Mouse (Mus musculus): ENCODE measurements around the gene 1500009L16Rik. TPM values are rescaled to one million over a fixed set of nuclear protein-coding genes. Genes with fewer than 3 reads are reported as not detected.

1500009L16Rik gene
- total RNA-seq, 4 experiments from 2014 or later = 0.22 to 0.65 (median 0.38) TPM

DNA sequence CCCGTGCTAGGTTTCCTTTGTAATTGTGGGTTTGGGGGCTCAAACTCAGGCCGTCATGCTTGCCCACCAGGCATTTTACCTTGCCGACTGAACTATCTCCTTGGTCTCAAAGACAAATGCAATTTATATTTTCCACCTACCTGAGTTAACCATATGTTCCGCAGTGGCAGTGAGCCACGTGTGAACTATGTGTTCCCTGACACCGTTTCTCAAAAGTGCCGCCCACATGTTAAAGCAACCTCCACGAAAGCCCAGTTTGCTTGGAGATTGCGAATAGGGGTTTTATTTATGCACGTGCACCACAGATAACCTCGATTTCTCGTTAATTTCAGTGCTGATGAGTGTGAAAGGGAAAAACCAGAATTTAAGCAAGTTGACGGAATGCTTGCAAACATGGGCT, 36.1 kb downstream of the 1500009L16Rik start:
- no peak for DNase-seq (ENCODE audit: low spot score in 2 of 2)

DNA sequence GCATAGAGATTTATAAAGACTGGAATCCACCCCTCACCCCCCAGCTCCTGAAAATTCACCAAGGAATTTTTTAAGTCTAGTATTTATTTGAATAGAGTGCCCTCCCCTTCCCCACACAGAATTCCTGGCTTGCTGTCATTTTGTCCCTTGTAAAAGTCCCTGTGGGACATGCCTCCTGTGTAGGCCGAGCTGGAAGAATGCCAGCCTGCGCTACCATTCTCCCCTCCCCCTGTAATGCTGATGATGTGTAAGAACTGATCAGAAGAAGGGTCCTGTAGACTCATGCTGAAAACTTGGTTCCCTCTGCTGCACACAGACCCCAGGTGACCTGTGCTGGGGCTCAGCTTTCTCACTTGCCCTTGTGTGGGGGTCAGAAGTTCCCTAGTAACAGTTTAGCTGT, 37.9 kb downstream of the 1500009L16Rik start:
- no peak for DNase-seq (ENCODE audit: low spot score in 2 of 2)

DNA sequence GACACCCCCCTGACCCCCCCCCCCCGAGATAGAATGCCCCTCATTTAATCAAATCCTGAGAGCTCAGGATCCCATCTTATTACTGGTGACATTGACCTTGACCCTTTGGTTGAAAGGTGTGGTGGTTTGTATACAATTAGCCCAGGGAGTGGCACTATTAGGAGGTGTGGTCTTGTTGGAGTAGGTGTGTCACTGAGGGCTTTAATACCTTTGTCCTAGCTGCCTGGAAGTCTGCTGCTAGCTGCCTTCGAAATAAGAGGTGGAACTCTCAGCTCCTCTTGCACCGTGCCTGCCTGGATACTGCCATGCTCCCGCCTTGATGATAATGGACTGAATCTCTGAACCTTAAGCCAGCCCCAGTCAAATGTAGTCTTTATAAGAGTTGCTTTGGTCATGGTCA, 41.2 kb downstream of the 1500009L16Rik start:
- no peak for DNase-seq (ENCODE audit: low spot score in 2 of 2)

DNA sequence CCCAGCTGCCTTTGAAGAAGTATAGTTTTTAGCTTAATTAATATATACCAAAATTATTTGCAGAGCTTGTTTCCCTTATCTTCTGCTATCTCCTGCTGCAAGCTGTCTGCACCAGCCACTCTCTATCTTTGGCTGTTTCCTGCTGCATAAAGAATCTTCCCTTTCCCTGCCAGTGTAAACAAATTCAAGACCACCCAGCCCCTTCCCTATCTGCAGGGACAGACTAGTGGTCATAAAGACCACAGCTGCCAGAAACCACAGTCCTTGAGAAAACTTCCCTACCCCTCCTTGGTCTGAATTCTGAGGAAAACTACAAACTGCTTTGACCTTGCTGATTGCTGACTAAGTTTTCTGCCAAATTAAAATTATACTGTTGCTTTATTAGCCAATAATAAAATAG, 44.2 kb downstream of the 1500009L16Rik start:
- no peak for DNase-seq (ENCODE audit: low spot score in 2 of 2)

DNA sequence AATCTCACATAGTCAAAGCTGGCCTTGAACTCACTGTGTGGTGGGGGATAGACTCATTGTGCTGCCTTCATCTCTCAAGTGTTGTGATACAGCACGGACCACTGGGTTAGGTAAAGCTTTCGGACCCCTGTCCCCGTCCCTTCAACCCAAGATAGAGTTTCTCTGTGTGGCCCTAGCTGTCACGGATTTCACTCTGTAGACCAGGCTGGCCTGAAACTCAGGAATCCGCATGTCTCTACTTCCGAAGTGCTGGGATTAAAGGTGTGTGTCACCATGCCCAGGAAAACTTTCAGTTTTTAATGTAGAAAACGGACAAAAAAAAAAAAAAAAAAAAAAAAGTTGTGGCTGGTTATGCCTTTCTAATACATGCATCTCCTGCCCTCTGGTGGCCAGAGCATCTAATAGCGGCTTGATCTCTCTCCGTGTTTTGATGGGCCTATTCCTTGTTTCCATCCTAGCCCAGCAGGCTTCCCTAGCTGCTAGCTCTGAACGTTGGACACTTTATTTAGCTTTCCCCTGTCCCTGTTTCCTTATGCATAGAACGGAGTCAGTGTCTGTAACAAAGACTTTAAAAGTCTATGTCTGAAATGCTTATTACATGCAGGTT, 53.7 kb downstream of the 1500009L16Rik start:
- DNase-seq (ENCODE audit: low spot score in 2 of 2) = no peak

DNA sequence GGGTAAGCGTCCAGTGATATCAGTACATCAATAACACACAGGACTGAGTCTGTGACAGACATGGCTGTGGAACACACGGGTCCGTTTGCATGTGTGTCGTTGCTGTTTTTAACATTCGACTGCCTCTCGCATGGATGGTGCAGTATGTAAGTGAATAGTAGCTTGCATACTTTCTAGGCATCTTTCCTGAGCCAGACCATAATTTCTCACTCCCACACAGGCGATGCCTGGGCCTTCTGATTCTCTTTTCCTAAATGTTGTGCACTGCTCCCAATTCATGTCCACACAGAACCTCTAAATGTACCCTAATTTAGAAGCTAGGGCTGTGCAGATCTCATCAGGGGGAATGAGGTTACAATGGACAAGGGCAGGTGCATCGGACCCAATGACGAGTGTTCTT, 54.6 kb downstream of the 1500009L16Rik start:
- no peak for DNase-seq (ENCODE audit: low spot score in 2 of 2)

DNA sequence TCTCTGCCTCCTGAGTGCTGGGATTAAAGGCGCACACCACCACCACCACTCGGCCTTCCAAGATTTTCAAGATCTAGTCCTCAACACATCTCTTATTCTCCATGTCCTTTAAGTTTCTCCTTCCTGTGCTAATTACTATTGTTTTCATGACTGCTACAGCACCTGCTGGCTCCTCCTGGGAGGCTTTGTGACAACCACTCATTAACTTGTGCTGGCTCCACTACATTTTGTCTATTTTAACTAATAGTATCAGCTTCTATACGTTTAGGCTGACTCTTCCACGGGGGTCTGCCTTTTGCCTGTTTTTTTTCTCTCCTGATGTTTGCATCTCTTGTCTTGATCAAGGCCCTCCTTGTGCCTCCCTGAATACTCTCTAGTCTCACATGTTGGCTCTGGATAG, 59.2 kb downstream of the 1500009L16Rik start:
- no peak for DNase-seq (ENCODE audit: low spot score in 2 of 2)

DNA sequence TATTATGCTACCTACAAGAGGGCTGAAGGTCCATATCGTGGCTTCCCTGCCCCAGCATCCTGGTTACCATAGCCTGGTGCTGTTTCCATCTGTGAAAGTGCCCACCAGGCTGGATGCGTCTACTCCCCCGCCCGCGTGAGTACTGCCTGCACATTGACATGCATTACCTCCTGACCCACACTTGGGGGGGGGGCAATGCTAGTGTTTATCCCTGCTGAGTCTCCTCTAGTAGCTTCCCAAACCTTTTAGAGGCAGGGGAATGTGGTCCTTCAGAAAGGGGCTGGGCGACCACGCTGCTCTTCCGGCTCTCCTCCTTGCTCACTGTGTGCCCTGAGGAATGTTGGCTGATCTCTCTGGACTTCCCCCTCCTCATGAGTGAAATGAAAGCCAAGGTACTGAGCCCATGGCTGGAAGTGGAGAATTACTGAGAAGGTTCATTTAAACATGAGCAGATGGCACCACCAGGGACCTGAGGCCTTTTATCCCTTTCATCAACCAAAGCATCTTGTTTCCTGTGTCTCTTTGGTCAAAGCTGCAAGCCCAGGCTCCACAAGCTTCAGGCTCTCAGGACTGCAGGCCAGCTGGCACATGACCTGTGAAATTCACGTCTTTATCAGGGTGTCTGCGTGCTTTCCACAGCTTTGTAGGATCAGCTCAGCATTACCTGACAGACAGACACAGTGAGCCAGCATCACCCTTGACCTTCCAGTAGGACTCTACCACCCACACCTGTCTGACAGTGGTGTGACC, 59.9 kb downstream of the 1500009L16Rik start:
- no peak for DNase-seq (ENCODE audit: low spot score in 2 of 2)

DNA sequence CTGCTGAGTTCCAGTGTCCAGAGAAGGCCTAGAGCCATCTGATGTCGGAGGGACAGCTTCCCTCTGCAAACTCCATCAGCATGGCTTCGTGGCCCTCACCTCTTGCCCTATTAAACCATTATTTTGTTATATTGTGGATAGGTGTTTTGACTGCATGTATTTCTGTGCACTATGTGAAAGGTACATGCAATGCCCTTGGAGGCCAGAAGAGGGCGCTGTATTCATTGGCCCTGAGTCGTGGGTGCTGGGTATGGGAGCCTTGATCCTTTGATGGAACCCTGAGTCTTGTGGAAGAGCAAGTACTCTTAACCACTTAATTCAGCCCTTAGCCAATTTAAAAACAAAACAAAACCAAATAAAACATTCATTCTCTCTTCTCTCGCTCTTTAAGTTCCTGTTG, 62.3 kb downstream of the 1500009L16Rik start:
- DNase-seq (ENCODE audit: low spot score in 2 of 2) = no peak

DNA sequence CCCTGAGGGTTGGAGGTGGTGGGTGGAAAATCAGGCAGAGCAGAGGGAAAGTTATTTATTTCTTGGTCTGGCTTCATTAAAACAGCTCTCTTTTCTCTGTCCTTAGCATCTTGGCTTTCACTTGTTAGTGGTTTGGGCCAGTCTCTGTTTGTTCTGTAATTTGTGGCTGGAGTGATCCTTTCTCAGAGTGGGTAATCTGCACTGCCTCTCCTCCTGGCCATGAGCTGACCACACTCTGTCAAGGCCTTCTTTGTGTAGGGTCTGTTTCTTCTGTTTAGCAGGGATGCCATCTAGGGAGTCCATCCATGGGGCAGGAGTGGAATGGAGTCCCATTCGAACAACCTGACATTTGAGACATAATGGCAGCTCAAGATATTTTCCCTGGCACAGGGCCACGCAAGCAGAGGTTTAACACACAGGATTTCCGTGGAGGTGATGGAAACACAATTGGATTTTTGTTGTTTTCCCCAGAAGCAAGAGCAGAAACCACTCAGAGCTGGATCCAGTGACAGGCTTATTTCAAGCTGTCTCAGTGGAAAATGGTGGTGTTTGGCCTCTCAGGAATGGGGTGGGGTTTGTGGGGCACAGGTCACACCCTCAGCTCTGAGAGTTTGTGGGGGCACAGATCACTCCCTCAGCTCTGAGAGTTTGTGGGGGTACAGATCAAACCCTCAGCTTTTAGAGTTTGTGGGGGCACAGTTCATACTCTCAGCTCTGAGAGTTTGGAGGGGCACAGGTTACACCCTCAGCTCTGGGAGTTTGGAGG, 63.1 kb downstream of the 1500009L16Rik start:
- no peak for DNase-seq (ENCODE audit: low spot score in 2 of 2)

DNA sequence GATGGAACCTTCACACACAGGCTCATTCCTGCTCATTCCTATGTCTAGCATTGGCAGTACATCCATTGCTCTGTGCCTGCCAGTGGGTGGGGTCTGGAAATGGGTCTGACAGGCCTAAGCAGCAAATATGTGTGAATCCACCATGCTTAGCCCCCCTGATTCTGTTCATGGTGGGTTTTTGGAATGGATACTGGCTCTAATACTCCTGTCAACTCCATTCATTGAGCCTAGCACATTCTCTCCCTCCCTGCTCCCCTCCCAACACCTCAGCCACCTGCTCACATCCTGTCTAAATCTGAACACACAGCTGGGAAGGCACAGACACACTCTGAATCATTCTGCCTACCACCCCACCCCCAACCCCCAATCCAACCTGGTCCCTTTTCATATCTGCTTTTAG, 72.4 kb downstream of the 1500009L16Rik start:
- DNase-seq (ENCODE audit: low spot score in 2 of 2) = no peak

DNA sequence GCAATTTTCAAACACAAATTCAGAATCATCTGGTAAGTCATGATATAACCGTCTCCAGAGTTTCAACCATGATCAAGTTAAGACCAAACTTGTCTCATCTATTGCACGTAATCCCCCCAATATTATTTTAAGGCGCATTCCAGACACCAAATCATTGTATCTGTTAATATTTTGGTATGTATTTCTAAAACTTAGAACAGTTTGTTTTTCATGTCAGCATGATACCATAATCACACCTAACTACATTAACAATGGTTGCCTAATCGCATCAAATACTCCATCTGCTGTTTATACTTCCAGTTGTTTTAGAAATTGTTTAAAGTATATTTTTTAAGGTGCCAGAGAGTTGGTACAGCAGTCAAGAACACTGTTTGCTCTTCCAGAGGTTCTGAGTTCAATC, 72.8 kb downstream of the 1500009L16Rik start:
- no peak for DNase-seq (ENCODE audit: low spot score in 2 of 2)

DNA sequence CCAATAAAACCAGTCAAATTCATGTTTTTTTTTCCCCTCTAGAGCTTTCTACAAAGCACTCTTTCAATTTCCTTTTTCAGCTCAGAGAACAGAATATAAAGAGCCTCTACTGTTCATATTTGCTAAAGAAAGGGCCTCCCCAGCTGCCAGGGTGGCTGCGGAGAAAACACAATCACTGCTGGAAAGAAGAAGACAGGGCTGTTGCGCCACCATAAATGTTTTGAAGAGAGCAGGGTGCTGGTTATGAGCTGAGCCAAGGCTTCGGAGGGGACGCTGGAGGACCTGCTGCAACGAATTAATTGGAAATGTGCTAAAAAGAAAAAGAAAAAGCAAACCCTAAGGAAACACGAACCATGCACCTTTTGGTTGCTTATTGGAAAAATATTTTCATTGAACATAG, 81.4 kb downstream of the 1500009L16Rik start:
- no peak for DNase-seq (ENCODE audit: low spot score in 2 of 2)

DNA sequence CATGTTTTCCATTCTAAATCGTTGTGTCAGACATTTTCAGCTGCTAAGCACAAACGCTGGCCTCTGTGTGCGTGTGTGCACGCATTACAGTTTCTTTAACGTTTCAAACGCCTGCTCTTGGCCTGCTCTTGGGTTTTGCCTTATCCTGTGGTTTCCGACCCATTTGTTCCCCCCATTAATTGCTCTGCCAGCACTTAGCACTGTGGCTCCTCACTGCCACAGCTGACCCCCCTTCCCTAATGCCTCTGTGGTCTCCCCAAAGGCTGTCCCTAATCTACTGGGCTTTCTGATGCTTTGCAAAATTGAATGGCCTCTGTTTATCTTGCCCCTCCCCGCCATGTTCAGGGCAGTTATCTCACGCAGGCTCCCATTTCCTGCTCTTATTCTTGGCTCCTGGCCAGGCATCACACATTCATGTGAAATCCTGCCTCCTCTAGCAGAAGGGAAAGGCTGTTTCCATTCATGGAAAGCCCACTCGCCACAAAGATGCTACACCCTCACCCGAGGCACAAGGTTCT, 82.6 kb downstream of the 1500009L16Rik start:
- DNase-seq (ENCODE audit: low spot score in 2 of 2) = no peak

DNA sequence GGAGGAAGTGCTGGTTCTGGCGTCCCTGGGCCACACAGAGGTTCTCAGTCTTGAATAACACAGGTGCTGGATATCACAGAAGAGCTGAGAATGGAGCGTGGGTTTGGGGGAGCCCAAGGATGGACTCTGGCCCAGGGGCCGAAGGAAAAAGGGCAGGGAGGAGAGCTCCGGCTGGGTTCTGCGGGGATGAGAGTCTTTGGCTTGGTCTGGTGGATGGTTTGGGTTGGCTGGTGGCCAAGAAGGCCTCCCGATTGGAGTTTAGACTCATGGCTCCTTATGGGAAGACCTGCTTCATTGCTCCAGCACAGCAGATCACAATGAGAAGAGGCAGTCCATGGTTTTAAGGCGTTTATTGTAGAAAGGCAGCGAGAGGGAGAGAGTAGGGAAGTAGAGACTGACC, 84.6 kb downstream of the 1500009L16Rik start:
- DNase-seq (ENCODE audit: low spot score in 2 of 2) = no peak

Other genes starting within 250 kb of the 1500009L16Rik start
- 1 to 10 TPM; 3.2 to 4.8 (median 4.1) TPM for gene Aldh1l2, start 188.7 kb upstream of the 1500009L16Rik start, total RNA-seq (2022)
- gene Washc4, start 179.1 kb upstream of the 1500009L16Rik start, total RNA-seq (2022) = 1 to 10 TPM; 7.0 to 9.4 (median 7.8) TPM
- gene Appl2, start 74.1 kb upstream of the 1500009L16Rik start, total RNA-seq (2022) = 10 to 100 TPM; 15.9 to 18.4 (median 17.7) TPM

Measured in gastrocnemius, adult 8-10 months (tissue).